Mouse (Mus musculus) limb, embryonic 12.5 days (tissue): ENCODE results near the gene Susd1. TPM values are rescaled to one million over a fixed set of nuclear protein-coding genes. Genes with fewer than 3 reads are reported as not detected.
A peak's percentile ranks its signal among the peaks of the same experiment; 100 is the strongest.

Source experiments
- ATAC-seq: fragments of 200-750 bp; cut with Nextera tagmentation; 2 replicates; pipeline ENCODE4 v1.8.0; 2017; ENCODE audit warnings: low read depth, moderate TSS enrichment; ENCODE audit not compliant: insufficient number of reproducible peaks, insufficient read depth, low FRiP score, low TSS enrichment
- H3K27ac ChIP-seq: fragments of 300-500 bp; sonication (generic); 2 replicates; pipeline ENCODE4 v1.5.1; 2016; ENCODE audit warnings: mild to moderate bottlenecking, moderate library complexity
- H3K27me3 ChIP-seq: fragments of 300-500 bp; sonication (generic); 2 replicates; pipeline ENCODE4 v1.6.1; 2016; ENCODE audit warnings: mild to moderate bottlenecking, moderate library complexity
- H3K36me3 ChIP-seq: fragments of 300-500 bp; sonication (generic); 2 replicates; pipeline ENCODE4 v1.6.1; 2016; ENCODE audit warnings: mild to moderate bottlenecking, moderate library complexity
- H3K4me1 ChIP-seq: fragments of 300-500 bp; sonication (generic); replicated peaks from 2 replicates; pipeline ENCODE4 v1.6.1; 2016
- H3K4me2 ChIP-seq: fragments of 300-500 bp; sonication (generic); 2 replicates; pipeline ENCODE4 v1.6.1; 2016; ENCODE audit warnings: mild to moderate bottlenecking, moderate library complexity
- H3K4me3 ChIP-seq: fragments of 300-500 bp; sonication (generic); replicated peaks from 2 replicates; pipeline ENCODE4 v1.5.1; 2016; ENCODE audit warnings: mild to moderate bottlenecking
- H3K9ac ChIP-seq: fragments of 300-500 bp; sonication (generic); replicated peaks from 2 replicates; pipeline ENCODE4 v1.6.1; 2016; ENCODE audit warnings: mild to moderate bottlenecking, moderate library complexity
- H3K9me3 ChIP-seq: fragments of 300-500 bp; sonication (generic); 2 replicates; pipeline ENCODE4 v1.6.1; 2016; ENCODE audit warnings: mild to moderate bottlenecking, moderate library complexity
- WGBS: fragments of 180-500 bp; shearing (Covaris S2); methylation state at CpG from one replicate; pipeline ENCODE4 v1.1.7; 2016; 5-methylcytosine and 5-hydroxymethylcytosine counted together
- polyA plus RNA-seq: library from polyadenylated mRNA; unstranded; fragments of >200 nt; fragmentation: Nextera tagmentation; extraction: Ambion mirVana; gene quantifications from 2 replicates; pipeline ENCODE4 v1.2.1, GENCODE M21; 2016

Susd1 gene
- polyA plus RNA-seq, 1 experiment from 2014 or later: 1.2 TPM

- 77% methylated on average over 9 of the region's 9 CpGs for WGBS
- H3K4me1 ChIP-seq: peaks cover 13% of the 10 kb centered on the region
- peaks cover 5% of the 10 kb centered on the region; the same call in 1 of the 2 replicates for H3K27me3 ChIP-seq
- no peaks in the 10 kb centered on the region for H3K9me3 ChIP-seq
- H3K4me2 ChIP-seq: no peak overlapping the region
- H3K36me3 ChIP-seq: no peaks in the 10 kb centered on the region
- H3K9ac ChIP-seq: no peak overlapping the region
- no peak for ATAC-seq
- no peak overlapping the region for H3K27ac ChIP-seq
- H3K4me3 ChIP-seq: no peak overlapping the region
Observed at GRCm38 (mm10) chr4:59363041-59363440, 75.4 kb downstream of the Susd1 start.

GRCm38 (mm10) chr4:59360704-59361103, 77.7 kb downstream of the Susd1 start:
- no peaks in the 10 kb centered on the region for H3K36me3 ChIP-seq
- WGBS: 4% methylated on average over 15 of the region's 15 CpGs
- H3K9me3 ChIP-seq: no peaks in the 10 kb centered on the region
- peaks cover 5% of the 10 kb centered on the region; the same call in 1 of the 2 replicates for H3K27me3 ChIP-seq
- H3K4me3 ChIP-seq: 0 out of 2 replicates have a peak overlapping the region, but pooled peaks have one; percentile 13
- peak overlapping the region; percentile 26; the same call in 1 of the 2 replicates for H3K4me2 ChIP-seq
- no peak overlapping the region for H3K9ac ChIP-seq
- no peak for ATAC-seq
- no peak overlapping the region for H3K27ac ChIP-seq
- H3K4me1 ChIP-seq: peaks cover 13% of the 10 kb centered on the region

- H3K36me3 ChIP-seq: no peaks in the 10 kb centered on the region
- H3K27me3 ChIP-seq: peaks cover 5% of the 10 kb centered on the region; the same call in 1 of the 2 replicates
- H3K9me3 ChIP-seq: no peaks in the 10 kb centered on the region; the same call in 1 of the 2 replicates
- no peak overlapping the region for H3K27ac ChIP-seq
- no peak overlapping the region for H3K4me2 ChIP-seq
- H3K4me3 ChIP-seq: no peak overlapping the region
- 89% methylated on average over 8 of the region's 8 CpGs for WGBS
- H3K4me1 ChIP-seq: peaks cover 13% of the 10 kb centered on the region
- H3K9ac ChIP-seq: no peak overlapping the region
- ATAC-seq: no peak
Observed at GRCm38 (mm10) chr4:59359921-59360320, 78.5 kb downstream of the Susd1 start.

- peaks cover 4% of the 10 kb centered on the region for H3K4me1 ChIP-seq
- 83% methylated on average over 10 of the region's 10 CpGs for WGBS
- ATAC-seq: no peak
Observed at GRCm38 (mm10) chr4:59358960-59359359, 79.5 kb downstream of the Susd1 start.

GRCm38 (mm10) chr4:59355421-59355820, 83.0 kb downstream of the Susd1 start:
- Histone ChIP-seq H3K9me3 (no peaks in the 10 kb centered on the region; the same call in 1 of the 2 replicates), H3K4me2 (no peak overlapping the region), H3K4me3 (no peak overlapping the region), H3K27ac (no peak overlapping the region), H3K4me1 (no peaks in the 10 kb centered on the region), H3K9ac (no peak overlapping the region), H3K27me3 (peaks cover 5% of the 10 kb centered on the region; the same call in 1 of the 2 replicates), H3K36me3 (no peaks in the 10 kb centered on the region)
- 40% methylated on average over 1 of the region's 1 CpGs for whole genome bisulfite sequencing
- no peak for ATAC-seq

More at GRCm38 (mm10) chr4:59358960-59359359, 79.5 kb downstream of the Susd1 start:
- Histone ChIP-seq H3K36me3 (no peaks in the 10 kb centered on the region), H3K27me3 (peaks cover 5% of the 10 kb centered on the region; the same call in 1 of the 2 replicates), H3K4me2 (no peak overlapping the region), H3K9me3 (no peaks in the 10 kb centered on the region; the same call in 1 of the 2 replicates), H3K9ac (no peak overlapping the region), H3K27ac (no peak overlapping the region), H3K4me3 (no peak overlapping the region)

GRCm38 (mm10) chr4:59354666-59355065, 83.8 kb downstream of the Susd1 start:
- Histone ChIP-seq H3K4me1 (no peaks in the 10 kb centered on the region), H3K27ac (no peak overlapping the region), H3K9ac (no peak overlapping the region), H3K9me3 (no peaks in the 10 kb centered on the region; the same call in 1 of the 2 replicates), H3K36me3 (no peaks in the 10 kb centered on the region), H3K27me3 (peaks cover 5% of the 10 kb centered on the region; the same call in 1 of the 2 replicates), H3K4me3 (no peak overlapping the region), H3K4me2 (no peak overlapping the region)
- 92% methylated on average over 3 of the region's 3 CpGs for WGBS
- no peak for ATAC-seq

GRCm38 (mm10) chr4:59351938-59352337, 86.5 kb downstream of the Susd1 start:
- Histone ChIP-seq H3K27ac (no peak overlapping the region), H3K9me3 (no peaks in the 10 kb centered on the region; the same call in 1 of the 2 replicates), H3K4me2 (no peak overlapping the region), H3K27me3 (no peaks in the 10 kb centered on the region), H3K36me3 (no peaks in the 10 kb centered on the region), H3K4me3 (no peak overlapping the region), H3K4me1 (peaks cover 8% of the 10 kb centered on the region; the same call in 1 of the 2 replicates), H3K9ac (no peak overlapping the region)
- 69% methylated on average over 7 of the region's 7 CpGs for WGBS
- ATAC-seq: no peak

- no peaks in the 10 kb centered on the region for H3K27me3 ChIP-seq
- no peak overlapping the region for H3K4me3 ChIP-seq
- no peak for ATAC-seq
- H3K4me2 ChIP-seq: no peak overlapping the region
- no peaks in the 10 kb centered on the region for H3K36me3 ChIP-seq
- no peak overlapping the region for H3K27ac ChIP-seq
- 89% methylated on average over 2 of the region's 2 CpGs for WGBS
- no peak overlapping the region for H3K9ac ChIP-seq
- H3K9me3 ChIP-seq: no peaks in the 10 kb centered on the region; the same call in 1 of the 2 replicates
- peaks cover 8% of the 10 kb centered on the region; the same call in 1 of the 2 replicates for H3K4me1 ChIP-seq
Observed at GRCm38 (mm10) chr4:59350354-59350753, 88.1 kb downstream of the Susd1 start.

GRCm38 (mm10) chr4:59349425-59350185, 88.8 kb downstream of the Susd1 start:
- Histone ChIP-seq H3K36me3 (no peaks in the 10 kb centered on the region), H3K27ac (no peak overlapping the region), H3K4me2 (no peak overlapping the region), H3K9ac (no peak overlapping the region), H3K4me3 (no peak overlapping the region), H3K9me3 (no peaks in the 10 kb centered on the region), H3K27me3 (no peaks in the 10 kb centered on the region), H3K4me1 (peaks cover 8% of the 10 kb centered on the region; the same call in 1 of the 2 replicates)
- ATAC-seq: no peak
- 63% methylated on average over 7 of the region's 7 CpGs for WGBS

GRCm38 (mm10) chr4:59340714-59341113, 97.7 kb downstream of the Susd1 start:
- Histone ChIP-seq H3K9me3 (no peaks in the 10 kb centered on the region), H3K9ac (no peak overlapping the region), H3K27ac (no peak overlapping the region), H3K4me2 (no peak overlapping the region), H3K36me3 (no peaks in the 10 kb centered on the region), H3K4me3 (no peak overlapping the region), H3K27me3 (no peaks in the 10 kb centered on the region), H3K4me1 (peaks cover 18% of the 10 kb centered on the region)
- ATAC-seq: peak; percentile 75
- WGBS: 2% methylated on average over 3 of the region's 3 CpGs

GRCm38 (mm10) chr4:59340046-59340445, 98.4 kb downstream of the Susd1 start:
- no peak overlapping the region for H3K27ac ChIP-seq
- no peak overlapping the region for H3K9ac ChIP-seq
- no peaks in the 10 kb centered on the region for H3K27me3 ChIP-seq
- peaks cover 20% of the 10 kb centered on the region for H3K4me1 ChIP-seq
- 74% methylated on average over 5 of the region's 5 CpGs for WGBS
- H3K36me3 ChIP-seq: no peaks in the 10 kb centered on the region
- no peaks in the 10 kb centered on the region for H3K9me3 ChIP-seq
- H3K4me3 ChIP-seq: no peak overlapping the region
- ATAC-seq: no peak
- H3K4me2 ChIP-seq: no peak overlapping the region
